Mouse (Mus musculus) ES-Bruce4 (cell line): Measurements from ENCODE around the gene Atg2a.

ENCODE experiments used
- CTCF ChIP-seq: IDR thresholded peaks from one replicate; pipeline ENCODE4 v1.8.1; 2011; ENCODE audit warnings: low read depth, low read length
- EP300 ChIP-seq: IDR thresholded peaks from 2 replicates; pipeline ENCODE4 v1.6.1; 2011; ENCODE audit warnings: low read depth, low read length; ENCODE audit not compliant: insufficient read depth
- POLR2A ChIP-seq: IDR thresholded peaks from one replicate; pipeline ENCODE4 v1.8.1; 2011; ENCODE audit warnings: low read length; ENCODE audit not compliant: insufficient read depth

DNA sequence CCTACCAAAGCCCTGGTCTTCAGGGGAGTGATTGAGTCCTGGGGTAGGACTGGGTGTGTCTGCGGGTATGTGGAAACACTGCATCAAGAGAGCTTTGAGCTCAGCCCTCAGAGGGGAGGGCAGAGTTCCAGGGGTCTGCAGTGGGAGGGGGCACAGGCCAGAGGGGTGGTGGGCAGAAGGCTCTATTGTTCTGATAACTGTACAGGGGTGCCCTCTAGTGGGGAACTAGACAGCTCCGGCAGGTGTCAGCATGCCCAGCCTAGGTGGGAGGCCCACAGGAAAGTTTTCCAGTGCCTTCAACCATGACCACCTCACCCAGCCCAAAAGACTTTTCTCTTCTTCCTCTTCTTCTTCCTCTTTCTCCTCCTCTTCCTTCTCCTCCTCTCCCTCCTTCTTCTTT is 19.0 kb downstream of the Atg2a start:
- TF ChIP-seq POLR2A (no peak), CTCF (peak; percentile 58), EP300 (no peak)
